Mouse (Mus musculus) layer of hippocampus, adult 9-10 months (tissue): ENCODE results near the gene Slc25a54.

Experiments used
- DNase-seq: peaks from one replicate; pipeline ENCODE4 v3.0.0; 2022; ENCODE audit warnings: low spot score

Gene Slc25a54

DNA sequence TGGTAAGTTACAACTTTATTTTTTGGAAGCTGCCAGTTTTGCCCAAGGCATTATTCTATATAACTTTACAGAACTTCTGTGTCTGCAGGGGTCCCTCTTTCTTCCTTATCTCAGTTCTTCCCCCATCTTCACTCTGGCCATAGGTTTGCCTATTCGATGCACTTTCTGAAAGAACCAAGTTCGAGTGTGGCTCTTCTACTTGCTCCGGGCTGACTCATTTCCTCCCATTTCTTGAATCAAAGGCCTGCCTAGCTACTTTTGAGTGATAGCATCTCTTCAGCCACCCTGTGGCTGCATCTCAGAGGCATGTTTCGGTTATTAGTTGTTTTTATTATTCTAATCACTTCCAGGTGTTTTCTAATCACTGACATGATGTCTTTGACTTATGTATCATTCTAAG lies 43.8 kb downstream of the Slc25a54 start:
- DNase-seq = no peak

DNA sequence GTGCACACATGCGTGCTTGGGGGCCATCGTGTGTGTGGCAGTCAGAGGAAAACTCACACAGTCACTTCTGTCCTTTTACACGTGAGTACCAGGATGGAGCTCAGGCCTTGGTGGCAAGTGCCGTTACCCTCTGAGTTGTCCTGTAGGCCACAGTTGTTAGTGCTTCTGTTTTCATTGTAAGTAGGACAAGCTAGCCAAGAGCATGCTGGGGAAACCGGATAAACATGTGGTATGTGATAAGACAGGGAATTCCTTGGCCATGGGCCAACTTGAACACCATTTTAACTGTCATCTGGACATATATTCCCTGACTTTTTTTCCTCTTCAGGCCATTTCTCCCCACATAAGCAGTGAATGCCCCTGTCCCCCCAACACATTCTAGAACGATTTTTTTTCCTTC lies 45.3 kb downstream of the Slc25a54 start:
- DNase-seq = no peak

DNA sequence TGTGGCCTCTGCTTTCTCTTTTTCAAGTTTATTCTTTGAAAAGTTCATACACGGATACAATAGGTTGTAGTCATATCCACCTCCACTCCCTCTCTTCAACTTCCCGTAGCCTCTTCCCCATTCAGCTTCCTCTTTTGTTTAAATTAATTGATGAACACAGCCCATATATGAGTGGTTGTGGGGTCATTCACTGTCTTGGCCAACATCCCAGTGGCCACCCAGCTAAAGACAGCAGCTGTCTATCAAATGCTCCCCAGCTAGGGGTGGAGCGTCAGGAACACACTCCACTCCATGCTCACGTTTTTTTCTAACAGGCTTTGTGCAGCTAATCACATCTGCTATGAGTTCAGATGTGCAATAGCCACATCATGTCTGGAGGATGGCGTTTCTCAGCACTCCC lies 49.5 kb downstream of the Slc25a54 start:
- no peak for DNase-seq

DNA sequence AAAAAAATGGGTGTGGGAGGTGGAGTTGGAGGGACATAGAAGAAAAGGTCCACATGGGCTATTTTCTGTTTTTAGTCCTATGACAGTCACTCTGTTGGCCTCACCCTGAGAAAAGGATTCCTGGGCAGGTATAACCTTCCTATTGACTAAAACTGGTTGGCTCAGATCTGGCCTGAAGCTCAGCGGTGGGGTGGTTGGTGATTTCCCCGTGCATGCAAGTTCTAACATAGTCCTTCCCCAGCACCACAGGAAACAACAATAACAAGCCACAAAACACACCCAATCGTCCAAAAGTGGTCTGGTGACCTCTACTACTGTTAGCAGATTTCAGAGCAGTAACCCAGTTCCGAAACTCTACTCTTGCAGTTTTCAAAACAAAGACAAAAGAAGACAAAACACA lies 52.7 kb downstream of the Slc25a54 start:
- DNase-seq = no peak

- no peak for DNase-seq
These were observed 53.8 kb downstream of the Slc25a54 start for GRCm38 (mm10) chr3:109134036-109134435.

DNA sequence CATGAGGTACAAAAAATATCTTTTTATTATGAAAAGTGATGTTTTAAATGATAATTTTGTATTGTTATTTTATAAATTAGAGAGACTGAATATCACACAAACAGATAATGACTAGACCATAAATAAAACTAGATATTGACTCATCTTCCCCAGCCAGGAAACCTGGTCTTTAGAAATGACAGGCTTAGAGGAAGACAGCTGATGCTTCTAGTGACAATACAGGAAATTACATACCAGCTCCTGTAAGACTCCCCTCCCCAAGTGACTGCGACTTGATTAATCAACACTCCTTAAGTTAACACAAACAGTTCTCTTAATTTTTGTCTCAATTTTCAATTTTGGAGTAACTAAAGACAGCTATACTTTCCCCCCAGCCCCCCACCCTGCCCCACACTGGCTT lies 55.1 kb downstream of the Slc25a54 start:
- no peak for DNase-seq

DNA sequence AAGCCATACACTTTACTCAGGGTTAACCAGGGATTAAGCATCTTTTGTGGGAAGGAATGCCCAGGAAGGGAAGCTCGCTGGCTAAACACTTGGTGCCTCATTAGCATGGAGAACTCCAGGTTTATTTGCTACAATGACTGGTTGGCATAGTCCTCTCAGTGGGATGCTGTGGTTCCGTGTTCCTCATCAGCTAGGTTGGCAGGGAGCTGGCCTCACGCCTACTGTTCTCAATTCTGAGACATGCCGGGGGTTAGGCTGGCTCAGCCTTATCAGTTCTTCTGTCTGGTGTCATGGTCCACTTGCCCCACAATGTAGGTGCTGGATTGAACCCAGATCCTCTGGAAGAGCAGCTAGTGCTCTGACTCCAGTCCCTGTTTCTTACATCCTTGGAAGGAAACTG lies 72.3 kb downstream of the Slc25a54 start:
- no peak for DNase-seq

DNA sequence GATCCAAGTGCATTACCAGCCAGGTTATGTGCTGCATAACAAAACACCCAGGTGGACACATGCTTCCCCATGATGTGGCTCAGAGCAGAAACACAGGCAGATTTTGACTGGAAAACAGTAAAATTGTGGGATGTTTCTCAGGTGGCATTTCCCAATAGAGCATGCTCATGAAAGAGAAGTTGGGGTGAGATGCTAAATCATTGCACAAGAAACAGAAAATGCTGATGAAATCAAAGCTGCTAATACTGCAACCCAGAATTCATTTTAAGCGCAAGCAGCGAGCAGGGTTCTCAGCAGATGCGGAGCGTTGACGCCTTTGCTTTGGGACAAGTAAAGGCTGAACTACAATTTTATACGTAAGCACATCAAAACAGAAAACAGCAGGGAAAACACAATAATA lies 73.1 kb downstream of the Slc25a54 start:
- DNase-seq = no peak

GRCm38 (mm10) chr3:109155926-109156669 lies 75.8 kb downstream of the Slc25a54 start:
- DNase-seq = no peak

- no peak for DNase-seq
These were observed 77.2 kb downstream of the Slc25a54 start for GRCm38 (mm10) chr3:109157481-109157880.

- DNase-seq = no peak
These were observed 83.8 kb downstream of the Slc25a54 start for GRCm38 (mm10) chr3:109164088-109164487.

- DNase-seq = no peak
These were observed 84.4 kb downstream of the Slc25a54 start for GRCm38 (mm10) chr3:109164644-109165043.

- no peak for DNase-seq
These were observed 85.1 kb downstream of the Slc25a54 start for GRCm38 (mm10) chr3:109165214-109165829.
